Mouse (Mus musculus) forebrain, embryonic 16.5 days (tissue): ENCODE measurements at regions not wholly inside any gene's neighbourhood (a gene's known extent, or its start where the extent isn't known, plus 50 kb on each side); places are given as distances from the start of the nearest gene placed in this dataset. TPM values are rescaled to one million over a fixed set of nuclear protein-coding genes. Genes with fewer than 3 reads are reported as not detected.

Experiments used
- microRNA-seq: library from miRNA; unstranded; fragments of <30 nt; microRNA quantifications from one replicate; pipeline ENCODE4, GENCODE M21; 2017

Small RNA genes lying in the stretch of these regions (microRNA-seq; reads per million reads assigned to microRNA genes)
- not detected for gene Gm24979
